Mouse (Mus musculus) megakaryocyte, embryonic 14.5 days (primary cell): ENCODE data around the gene BC035044. TPM values are rescaled to one million over a fixed set of nuclear protein-coding genes. Genes with fewer than 3 reads are reported as not detected.
"Not testable (repeated sequence)": the region's sequence is repeated elsewhere in the genome, so short reads cannot be mapped to it uniquely, and the experiment has no call there.

Source experiments
- H3K27me3 ChIP-seq: replicated peaks from 2 replicates; pipeline ENCODE3; 2012; ENCODE audit warnings: inconsistent platforms
- H3K36me3 ChIP-seq: replicated peaks from 2 replicates; pipeline ENCODE3; 2012; ENCODE audit warnings: low read length, inconsistent platforms, mixed read lengths
- H3K4me1 ChIP-seq: 2 replicates; pipeline ENCODE4 v1.6.1; 2012; ENCODE audit warnings: inconsistent platforms
- H3K4me3 ChIP-seq: replicated peaks from 2 replicates; pipeline ENCODE3; 2012; ENCODE audit warnings: moderate library complexity, mild to moderate bottlenecking, inconsistent platforms
- H3K9me3 ChIP-seq: 2 replicates; pipeline ENCODE4 v1.6.1; 2012; ENCODE audit warnings: inconsistent platforms
- FLI1 ChIP-seq: IDR thresholded peaks from 2 replicates; pipeline ENCODE4 v1.6.1; 2012; ENCODE audit warnings: low read length, inconsistent platforms, mixed read lengths
- GATA1 ChIP-seq: IDR thresholded peaks from 3 replicates; pipeline ENCODE4 v1.6.1; 2012; ENCODE audit warnings: mixed read lengths, low read length, inconsistent platforms, borderline replicate concordance
- polyA plus RNA-seq: library from polyadenylated mRNA; stranded (reverse); fragments of >175 nt; gene quantifications from 2 replicates; pipeline ENCODE4 v1.2.3, GENCODE M21; 2012; ENCODE audit warnings: low replicate concordance; ENCODE audit not compliant: insufficient read depth

Gene BC035044
- polyA plus RNA-seq, 1 experiment, result 0.43 TPM

- Histone ChIP-seq H3K36me3 (peaks cover 4% of the 10 kb centered on the region), H3K4me1 (peaks cover 64% of the 10 kb centered on the region), H3K9me3 (no peaks in the 10 kb centered on the region), H3K27me3 (no peaks in the 10 kb centered on the region), H3K4me3 (peak overlapping the region; percentile 99)
- TF ChIP-seq FLI1, result no peak
- TF ChIP-seq GATA1, result no peak
Measured at GRCm38 (mm10) chr6:128842356-128842944, 48.5 kb downstream of the BC035044 start.

GRCm38 (mm10) chr6:128841327-128842089 is 49.4 kb downstream of the BC035044 start:
- TF ChIP-seq FLI1 (no peak), GATA1 (no peak)
- no peaks in the 10 kb centered on the region for H3K27me3 ChIP-seq
- no peaks in the 10 kb centered on the region for H3K9me3 ChIP-seq
- H3K4me1 ChIP-seq, result peaks cover 65% of the 10 kb centered on the region
- H3K4me3 ChIP-seq, result peak overlapping the region; percentile 99
- H3K36me3 ChIP-seq, result no peaks in the 10 kb centered on the region

- not testable (repeated sequence) for H3K9me3 ChIP-seq, H3K4me3 ChIP-seq, H3K36me3 ChIP-seq, H3K27me3 ChIP-seq
- peaks cover 68% of the 10 kb centered on the region for H3K4me1 ChIP-seq
Measured at GRCm38 (mm10) chr6:128840669-128841068, 50.3 kb downstream of the BC035044 start.

- H3K27me3 ChIP-seq, result no peaks in the 10 kb centered on the region
- no peaks in the 10 kb centered on the region for H3K9me3 ChIP-seq
- peak overlapping the region; percentile 97 for H3K4me3 ChIP-seq
- H3K36me3 ChIP-seq, result no peaks in the 10 kb centered on the region
- TF ChIP-seq FLI1, result no peak
- TF ChIP-seq GATA1, result no peak
- H3K4me1 ChIP-seq, result peaks cover 66% of the 10 kb centered on the region
Measured at GRCm38 (mm10) chr6:128839921-128840320, 51.0 kb downstream of the BC035044 start.

GRCm38 (mm10) chr6:128839266-128839771 is 51.6 kb downstream of the BC035044 start:
- Histone ChIP-seq H3K4me3 (peak overlapping the region; percentile 97), H3K36me3 (no peaks in the 10 kb centered on the region), H3K9me3 (no peaks in the 10 kb centered on the region), H3K4me1 (peaks cover 61% of the 10 kb centered on the region), H3K27me3 (no peaks in the 10 kb centered on the region)
- no peak for TF ChIP-seq FLI1
- no peak for TF ChIP-seq GATA1

- no peaks in the 10 kb centered on the region for H3K36me3 ChIP-seq
- H3K27me3 ChIP-seq, result no peaks in the 10 kb centered on the region
- no peaks in the 10 kb centered on the region for H3K9me3 ChIP-seq
- no peak for TF ChIP-seq GATA1
- TF ChIP-seq FLI1, result no peak
- H3K4me1 ChIP-seq, result peaks cover 55% of the 10 kb centered on the region
- H3K4me3 ChIP-seq, result peak overlapping the region; percentile 97
Measured at GRCm38 (mm10) chr6:128838342-128839265, 52.3 kb downstream of the BC035044 start.

- TF ChIP-seq GATA1 (no peak), FLI1 (no peak)
- Histone ChIP-seq H3K4me1 (peaks cover 55% of the 10 kb centered on the region), H3K36me3 (no peaks in the 10 kb centered on the region), H3K4me3 (peak overlapping the region; percentile 97), H3K27me3 (no peaks in the 10 kb centered on the region), H3K9me3 (no peaks in the 10 kb centered on the region)
Measured at GRCm38 (mm10) chr6:128837454-128838341, 53.2 kb downstream of the BC035044 start.

- Histone ChIP-seq H3K27me3 (no peaks in the 10 kb centered on the region), H3K4me1 (peaks cover 47% of the 10 kb centered on the region), H3K9me3 (no peaks in the 10 kb centered on the region), H3K4me3 (peak overlapping the region; percentile 97), H3K36me3 (no peaks in the 10 kb centered on the region)
- TF ChIP-seq FLI1, result no peak
- TF ChIP-seq GATA1, result no peak
Measured at GRCm38 (mm10) chr6:128836955-128837334, 54.0 kb downstream of the BC035044 start.
